Mouse (Mus musculus) cerebellum, postnatal 10 days (tissue): ENCODE measurements around the gene Jmjd1c.

Source experiments
- DNase-seq, 2 experiments: peaks; one replicate each; pipeline ENCODE4 v3.0.0; 2021; ENCODE audit warnings: mixed read lengths in 2 of 2

Gene Jmjd1c

DNA sequence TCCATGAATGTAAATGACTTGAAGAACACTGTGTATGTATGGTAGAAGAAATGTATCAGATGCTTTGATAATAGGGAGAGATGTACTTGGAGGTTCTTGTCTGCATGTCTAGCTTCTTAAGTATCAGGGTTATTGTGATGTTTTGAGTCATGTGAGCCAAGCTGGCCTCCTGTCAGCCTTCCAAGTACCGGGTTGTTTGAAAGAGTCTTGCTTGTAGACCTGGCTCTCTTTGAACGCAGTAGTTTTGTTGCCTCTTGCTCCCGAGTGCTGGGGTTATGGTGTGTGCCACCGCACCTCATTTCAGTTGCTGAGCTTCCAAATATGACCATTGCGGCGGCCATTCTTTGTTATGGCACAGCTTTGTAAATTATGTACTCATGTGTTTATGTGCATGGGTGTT, 154.9 kb downstream of the Jmjd1c start:
- peak in 1 of 2 experiments; percentile 36 for DNase-seq

DNA sequence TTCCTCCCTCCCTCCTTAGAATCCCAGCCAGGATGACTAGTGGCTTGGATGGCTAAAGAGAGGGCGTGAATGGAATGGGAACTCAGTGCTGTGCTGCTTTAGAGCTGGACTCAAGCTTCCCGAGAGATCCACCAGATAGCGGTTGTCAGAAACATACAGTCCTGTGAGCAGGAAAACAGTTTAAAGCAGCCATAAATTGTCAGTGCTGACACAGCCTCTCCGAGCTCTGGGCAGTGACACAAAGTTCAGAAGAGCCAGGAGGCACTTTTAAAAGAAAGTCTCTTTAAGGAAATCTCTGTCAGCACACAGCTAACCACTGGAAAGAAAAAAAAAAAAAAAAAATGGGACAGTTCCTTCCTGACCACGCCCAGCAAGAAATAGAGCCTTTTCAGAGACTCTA, 156.4 kb downstream of the Jmjd1c start:
- no peak for DNase-seq

DNA sequence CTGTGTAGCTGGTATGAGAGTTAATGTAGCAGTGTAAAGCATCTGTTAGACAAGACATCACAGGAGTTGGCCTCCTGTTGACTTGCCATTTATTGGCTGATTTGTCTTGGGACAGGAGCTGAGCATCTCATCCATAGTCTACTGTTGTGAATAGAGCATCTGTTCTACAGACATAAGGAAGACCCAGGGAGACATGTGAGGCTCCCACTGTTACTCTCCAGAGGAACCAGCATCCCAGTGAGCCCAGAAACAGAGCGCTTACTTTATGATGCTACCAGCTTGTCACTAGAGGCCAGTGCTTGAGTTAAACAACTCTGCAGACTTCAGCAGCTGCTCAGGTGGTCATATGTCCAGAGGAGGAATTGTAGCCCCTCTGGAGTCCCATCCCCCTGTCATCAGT, 157.2 kb downstream of the Jmjd1c start:
- no peak for DNase-seq

DNA sequence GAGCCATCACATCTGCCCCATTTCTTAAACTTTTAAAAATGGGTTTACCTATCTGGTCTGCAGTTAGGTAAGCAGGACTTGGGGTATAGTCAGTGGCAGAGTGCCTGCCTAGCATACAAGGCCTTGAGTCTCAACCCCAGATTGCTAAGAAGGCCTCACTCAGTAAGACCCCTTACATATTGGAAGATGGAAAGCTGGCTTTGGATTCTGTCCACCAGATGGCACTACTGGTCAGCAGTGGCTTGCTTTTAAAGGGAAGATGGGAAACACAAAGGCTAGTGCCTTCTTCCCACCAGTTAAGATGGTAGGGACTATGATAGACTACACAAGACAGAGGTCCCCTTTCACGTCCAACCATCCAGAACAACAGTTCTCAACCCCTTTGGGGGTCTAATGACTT, 168.9 kb downstream of the Jmjd1c start:
- DNase-seq: peak; percentile 77 to 86

DNA sequence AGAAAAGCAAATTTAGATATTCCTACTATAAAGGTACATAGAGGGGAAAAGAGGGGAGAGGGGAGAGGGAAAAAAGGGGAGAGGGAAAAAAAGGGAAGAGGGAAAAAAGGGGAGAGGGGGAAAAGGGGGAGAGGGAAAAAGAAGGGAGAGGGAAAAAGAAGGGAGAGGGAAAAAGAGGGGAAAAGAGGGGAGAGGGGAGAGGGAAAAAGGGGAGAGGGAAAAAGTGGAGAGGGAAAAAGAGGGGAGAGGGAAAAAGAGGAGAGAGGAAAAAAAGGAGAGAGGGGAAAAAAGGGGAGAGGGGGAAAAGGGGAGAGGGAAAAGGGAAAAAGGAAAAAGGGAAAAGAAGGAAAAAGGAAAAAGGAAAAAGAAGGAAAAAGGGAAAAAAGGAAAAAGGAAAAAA, 180.0 kb downstream of the Jmjd1c start:
- no peak for DNase-seq

DNA sequence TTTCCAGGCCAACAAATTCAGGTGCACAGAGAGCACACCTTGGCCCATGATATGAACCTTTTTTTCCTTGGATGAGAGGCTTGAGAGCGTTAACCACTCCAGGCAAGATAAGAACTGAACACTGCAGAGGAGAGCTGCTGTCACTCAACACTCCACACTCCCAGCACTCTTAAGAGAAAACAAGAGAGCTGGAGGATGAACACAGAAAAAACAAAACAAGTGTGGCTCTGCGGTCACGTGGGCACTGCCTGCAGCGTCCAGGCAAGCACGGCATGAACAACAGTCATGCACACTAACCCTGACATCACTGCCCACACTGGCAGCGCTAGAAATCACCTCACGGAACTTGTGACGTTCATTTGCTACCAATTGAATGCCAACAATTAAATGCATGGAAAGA, 185.9 kb downstream of the Jmjd1c start:
- DNase-seq: no peak

DNA sequence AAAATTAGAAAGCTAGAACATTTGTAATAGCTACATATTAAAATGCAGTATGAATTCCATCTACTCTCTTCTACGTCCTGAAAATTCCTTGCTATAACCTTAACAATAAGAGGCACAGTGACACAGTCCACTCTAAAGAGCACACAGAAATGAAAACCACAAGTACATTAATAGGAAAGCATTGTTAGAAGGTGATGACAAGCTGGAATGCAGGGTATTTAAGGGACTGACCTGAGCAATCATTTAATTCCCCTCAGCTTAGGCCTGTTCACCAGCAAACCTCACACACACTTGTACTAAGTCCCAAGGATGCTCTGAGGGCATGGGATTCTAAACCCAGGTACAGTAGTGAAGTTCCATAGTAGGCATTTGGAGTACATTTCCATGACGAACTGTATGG, 186.6 kb downstream of the Jmjd1c start:
- DNase-seq: no peak

DNA sequence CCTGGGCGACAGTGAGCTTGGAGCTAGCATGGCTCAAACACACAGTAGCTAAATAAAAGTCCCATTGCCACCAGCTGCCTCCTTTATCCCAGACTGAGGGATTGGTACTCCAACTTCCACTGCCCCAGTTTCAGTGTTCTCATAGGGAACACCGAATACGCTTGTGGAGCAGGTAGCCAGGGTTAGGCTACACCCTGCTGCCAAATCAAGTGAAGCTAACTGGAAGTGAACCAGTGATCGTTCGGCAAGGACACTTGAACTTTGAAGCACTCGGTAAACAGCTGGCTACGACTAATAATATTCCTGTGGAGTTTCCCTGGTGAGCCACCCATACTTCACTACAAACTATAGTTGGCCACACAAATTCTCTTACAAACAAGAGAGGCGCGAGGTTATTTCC, 187.6 kb downstream of the Jmjd1c start:
- DNase-seq: no peak

DNA sequence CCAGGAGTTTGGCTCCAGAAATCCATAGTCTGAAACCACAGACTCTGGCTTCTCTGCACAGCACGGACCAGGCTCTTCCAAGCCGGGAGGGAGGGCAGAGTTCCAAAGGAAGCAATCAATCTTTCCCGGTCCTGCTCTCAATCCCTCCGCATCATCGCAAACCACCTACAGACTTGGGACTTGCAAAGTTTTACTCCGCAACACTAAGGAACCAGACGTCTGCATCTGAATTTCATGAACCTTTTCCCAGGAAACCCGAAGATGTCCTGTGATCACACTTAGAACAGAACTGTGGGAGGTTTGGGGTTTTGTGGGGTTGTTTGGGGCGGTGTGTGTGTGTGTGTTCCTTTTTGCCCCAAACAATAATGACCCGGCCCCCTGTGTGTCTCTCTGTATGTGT, 188.4 kb downstream of the Jmjd1c start:
- peak; percentile 52 to 54 for DNase-seq

DNA sequence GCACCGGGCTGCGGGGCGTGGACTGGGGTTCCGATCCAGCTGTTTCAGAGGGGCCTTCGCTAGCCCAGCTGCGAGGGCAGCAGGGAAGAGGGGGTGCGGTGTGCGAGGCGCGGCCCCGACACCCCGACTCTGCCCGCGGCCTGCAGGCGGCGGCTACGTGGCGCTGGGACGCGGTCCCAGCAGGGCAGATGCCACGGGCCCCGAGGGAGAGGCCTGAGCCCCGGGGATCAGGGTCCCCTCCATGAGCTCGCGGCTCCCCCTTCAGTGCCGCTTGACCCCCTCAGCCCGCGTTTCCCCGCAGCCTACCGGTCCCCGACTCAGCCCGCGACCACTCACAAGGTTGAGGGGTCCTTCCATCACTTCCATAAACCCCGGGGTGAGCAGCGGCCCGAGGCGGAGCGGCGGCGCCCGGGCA, 188.8 kb downstream of the Jmjd1c start:
- DNase-seq: peak; percentile 60 to 64

DNA sequence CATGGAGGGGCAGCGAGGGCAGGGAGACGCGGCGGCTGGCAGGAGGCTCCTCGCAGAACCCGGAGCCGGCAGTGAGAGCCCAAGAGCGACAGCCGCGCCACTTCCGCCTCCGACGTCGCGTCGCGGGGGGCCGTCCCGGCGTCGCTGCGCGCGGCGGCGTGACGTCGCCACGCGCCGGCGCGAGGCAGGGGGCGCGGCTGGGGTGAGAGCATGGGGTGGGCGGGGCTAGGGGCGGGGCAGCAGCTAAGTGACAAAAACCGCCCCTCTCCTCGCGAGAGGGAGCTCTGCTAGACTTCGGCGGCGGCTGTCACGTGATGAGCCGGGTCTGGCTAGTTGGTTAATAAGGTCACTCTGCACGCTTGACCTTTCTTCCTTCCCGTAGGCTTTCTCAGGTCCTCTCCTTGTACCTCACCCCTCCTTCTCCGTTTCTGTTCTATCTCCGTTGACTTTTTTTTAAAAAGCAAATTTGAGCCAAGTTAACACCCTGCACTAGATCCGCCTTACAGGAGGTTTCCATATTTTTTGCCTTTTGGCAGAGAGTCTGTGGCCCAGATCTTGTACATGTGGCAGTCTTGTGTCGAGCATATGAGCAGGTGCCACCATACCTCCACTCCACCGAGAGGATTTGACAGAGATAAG, 189.4 kb downstream of the Jmjd1c start, which contains the start of gene Nrbf2:
Gene Nrbf2, minus strand, starts transcription at position 130 of the 639 bp plus-strand sequence.
- peak; percentile 93 to 95 for DNase-seq

DNA sequence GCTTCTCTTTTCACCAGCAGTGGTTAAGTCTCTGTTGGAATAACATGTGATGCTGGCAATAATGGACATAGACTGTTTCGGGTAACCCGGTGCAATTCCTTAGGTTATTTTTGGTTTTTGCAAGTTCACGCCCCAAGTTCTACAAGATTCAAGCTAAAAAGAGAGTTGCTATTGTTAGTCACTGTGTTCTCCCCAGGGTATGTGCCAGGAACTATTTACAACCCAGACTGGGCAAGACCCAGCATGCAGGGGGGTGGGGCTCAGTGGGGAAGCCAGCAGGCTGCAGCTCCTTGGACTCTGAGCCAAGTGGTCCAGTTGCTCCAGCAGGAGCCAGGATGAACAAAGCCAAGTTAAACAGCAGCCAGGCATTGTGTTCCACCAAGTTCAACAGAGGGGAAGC, 192.0 kb downstream of the Jmjd1c start:
- peak; percentile 71 to 87 for DNase-seq

DNA sequence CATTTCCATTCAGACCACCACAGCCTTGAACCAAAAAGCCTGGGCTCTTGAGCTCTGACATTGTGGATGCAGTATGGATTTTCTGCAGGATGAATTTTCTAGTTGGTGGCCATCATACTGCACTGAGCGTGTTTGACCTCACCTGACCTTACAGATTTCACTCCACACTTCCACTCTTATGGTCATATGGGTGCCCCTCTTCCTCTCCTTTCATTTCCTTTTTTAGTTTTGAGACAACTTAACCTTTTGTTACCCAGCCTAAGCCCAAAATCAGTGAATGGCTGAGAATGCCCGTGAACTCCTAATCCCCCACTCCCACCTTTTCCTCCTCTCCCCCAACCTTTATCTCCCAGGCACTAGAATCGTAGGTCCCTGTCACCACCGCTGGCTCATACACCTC, 194.7 kb downstream of the Jmjd1c start:
- no peak for DNase-seq

DNA sequence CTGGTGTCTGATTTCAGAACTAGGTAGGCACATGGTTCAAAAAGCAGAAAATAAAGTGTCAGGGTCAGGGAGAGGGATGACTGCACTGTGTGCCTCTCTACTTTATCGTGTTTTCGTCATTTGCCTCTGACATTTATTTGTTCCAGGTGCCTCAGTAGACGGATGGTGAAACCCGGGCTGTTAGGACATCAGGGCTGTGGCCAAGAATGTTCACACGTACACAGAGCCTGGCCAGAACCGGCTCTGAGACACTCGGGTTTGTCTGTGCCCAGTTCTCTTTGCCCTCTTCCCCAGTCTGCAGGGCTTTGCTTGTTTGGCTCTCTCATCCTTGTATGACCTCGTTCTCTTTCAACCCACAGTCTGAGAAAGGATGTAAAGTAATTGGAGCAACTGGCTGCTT, 195.2 kb downstream of the Jmjd1c start:
- no peak for DNase-seq

DNA sequence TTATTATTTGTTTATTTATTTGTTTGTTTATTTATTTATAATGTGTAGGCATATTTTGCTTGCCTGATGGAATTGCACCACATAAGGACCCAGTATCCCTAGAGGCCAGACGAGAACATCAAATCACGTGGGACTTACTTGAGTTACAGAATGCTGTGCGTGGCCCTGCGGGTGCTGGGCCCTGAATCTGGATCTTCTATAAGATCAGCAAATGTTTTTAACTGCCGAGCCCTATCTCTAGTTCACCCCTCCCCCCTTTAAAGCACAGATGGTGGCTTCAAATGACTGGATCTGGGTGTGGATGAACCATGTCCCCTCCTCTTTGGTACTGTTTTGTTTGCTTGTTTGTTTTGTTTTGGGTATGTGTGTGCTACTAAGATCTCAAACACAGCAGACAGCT, 199.4 kb downstream of the Jmjd1c start:
- no peak for DNase-seq

DNA sequence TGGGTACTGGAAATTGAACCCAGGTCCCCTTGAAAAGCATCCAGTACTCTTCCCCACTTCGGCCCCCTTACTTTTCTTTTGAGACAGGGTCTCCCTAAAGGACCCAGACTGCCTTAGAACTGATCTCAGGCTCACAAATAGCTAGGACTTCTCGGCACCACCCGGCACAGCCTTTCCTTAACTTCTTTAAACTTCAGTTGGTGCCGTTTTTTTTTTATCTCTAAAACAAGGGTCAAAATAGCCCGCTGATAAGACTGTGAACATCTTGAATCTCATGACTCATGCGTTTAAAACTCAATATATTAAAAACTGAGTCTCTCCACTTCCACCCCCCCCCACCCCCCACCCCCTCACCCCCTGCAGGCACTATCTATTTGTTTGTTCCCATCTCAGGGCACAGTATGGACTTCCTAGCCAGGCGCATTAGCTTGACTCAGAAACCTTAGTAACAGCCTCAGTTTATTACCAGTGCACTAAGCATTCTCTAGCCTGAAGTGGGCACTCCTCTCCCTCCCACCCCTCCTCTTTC, 200.1 kb downstream of the Jmjd1c start:
- DNase-seq: no peak

DNA sequence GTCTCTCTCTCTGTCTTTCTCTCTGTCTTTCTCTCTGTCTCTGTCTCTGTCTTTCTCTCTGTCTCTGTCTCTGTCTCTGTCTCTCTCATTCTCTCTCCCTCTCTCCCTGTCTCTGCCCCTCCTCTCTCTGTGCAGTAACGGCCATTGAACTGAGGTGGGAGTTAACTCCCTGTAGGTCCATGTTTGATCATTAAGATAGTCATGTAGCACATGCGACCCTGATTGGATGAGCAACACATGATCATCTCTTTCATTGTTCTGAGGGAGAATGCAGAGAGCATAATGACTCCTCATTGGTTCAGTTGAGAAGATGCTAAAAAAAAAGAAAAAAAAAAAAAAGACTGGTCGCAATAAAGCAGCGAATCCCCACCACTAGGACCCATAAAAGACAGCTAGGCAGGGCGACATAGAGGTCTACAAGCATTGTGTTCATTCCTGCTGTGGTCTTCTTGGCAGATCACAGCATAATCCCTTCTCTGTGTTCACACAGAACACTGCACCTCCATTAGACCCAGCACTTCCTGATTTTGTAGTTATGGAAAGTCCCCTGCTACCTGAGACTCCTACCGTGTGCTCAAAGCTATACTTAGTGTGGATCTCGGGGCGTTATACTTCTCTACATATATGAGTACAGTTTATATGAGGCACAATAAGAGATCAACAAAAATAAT, 200.7 kb downstream of the Jmjd1c start:
- no peak for DNase-seq

DNA sequence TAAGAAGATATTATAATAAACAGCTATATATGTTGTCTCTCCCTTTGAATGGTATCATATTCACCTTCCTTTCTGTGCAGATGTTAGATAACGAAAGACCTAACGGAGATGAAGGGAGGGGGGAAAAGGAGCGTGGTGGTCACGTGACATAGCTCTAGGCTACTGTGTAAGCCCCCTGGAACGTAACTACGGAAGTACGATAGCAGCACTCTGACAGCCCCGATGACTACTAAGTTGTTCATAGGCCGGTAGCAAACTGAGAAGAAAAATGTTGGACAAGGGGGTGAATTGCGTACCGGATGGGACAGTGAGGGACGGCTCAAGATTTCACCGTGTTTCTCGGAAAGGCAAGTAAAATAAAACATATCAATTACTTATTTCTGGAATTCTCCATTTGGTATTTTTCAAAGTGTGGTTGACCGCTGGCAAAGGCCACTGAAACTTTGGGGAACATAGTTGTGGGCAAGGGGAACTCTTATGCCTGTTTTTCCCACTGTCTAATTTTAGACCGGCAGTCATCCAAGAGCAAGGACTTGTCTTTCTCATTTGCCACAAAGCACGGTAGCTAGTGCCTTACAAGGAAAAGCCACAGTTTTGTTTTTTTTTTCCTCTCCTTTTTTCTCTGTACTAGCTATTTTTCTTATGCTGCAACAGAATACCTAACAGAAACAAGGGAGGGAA, 201.4 kb downstream of the Jmjd1c start:
- no peak for DNase-seq

DNA sequence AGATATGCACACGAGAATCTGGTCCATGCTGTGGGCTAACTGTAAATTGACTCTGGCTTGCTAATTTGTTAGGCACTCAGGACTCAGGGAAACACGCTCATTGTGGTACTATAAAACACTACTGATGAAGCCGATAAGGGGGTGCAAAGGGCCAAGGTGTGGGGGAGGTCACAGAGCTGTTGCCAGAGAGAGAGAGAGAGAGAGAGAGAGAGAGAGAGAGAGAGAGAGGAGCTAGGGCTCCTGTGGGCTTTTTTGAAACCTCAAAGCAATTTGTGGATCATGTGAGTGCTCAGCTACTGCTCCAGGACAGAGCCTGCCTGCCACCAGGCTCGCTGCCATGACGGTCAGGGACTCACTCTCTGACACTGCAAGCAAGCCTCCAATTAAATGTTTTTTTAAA, 202.9 kb downstream of the Jmjd1c start:
- peak in 1 of 2 experiments; percentile 38 for DNase-seq

DNA sequence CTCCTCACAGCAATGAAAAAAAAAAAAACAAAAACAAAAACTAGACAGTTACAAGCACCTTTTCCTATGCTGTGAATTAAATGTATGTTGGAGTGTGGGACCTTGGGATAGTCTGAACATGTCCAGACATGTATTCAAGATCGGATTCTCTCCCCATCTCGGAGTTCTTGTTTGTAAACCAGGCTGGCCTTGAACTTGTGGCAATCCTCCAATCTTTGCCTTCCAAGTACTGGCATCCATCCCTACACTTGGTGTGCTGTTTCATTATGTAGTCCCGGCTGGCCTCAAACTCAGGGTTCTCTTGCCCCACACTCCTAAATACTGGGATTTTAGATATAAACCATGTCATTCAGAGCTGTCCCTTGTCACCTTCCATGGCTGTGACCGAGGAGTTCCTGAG, 203.4 kb downstream of the Jmjd1c start:
- peak; percentile 49 to 57 for DNase-seq

DNA sequence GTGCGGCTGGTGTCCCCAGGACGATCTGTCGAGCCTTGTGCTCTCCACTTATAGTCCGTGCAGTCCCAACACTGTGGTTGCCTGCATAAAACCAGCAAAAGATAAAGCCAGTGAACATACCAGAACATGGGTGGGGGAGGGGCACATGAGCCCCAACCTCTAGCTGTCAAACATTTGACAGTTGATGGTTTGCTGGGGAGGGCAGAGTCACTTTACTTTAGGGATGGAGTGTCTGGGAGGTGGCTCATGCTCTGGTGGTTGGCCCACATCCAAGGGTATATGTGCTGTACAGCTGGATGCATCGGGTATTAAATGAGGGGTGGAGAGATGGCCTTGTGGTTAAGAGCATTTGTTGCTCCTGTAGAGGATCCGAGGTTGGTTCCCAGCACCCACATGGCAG, 205.1 kb downstream of the Jmjd1c start:
- DNase-seq: no peak

DNA sequence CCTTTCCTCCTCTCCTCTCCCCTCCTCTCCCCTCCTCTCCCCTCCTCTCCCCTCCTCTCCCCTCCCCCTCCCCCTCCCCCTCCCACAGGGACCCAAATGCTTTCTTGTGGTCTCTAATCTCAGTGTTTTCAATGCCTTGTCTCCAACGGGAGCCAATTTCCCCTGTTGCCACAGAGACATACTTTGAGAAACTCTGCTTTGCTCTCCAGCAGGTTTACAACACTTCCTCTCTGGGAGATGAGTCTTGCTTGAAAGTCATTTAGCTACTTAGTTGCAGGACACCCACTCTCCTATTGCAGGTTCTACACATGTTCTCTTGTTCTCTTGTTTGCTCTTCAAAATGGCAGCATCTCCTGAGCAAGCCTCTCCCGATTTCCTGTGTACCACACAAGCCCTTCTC, 206.4 kb downstream of the Jmjd1c start:
- DNase-seq: no peak
